Mouse (Mus musculus) olfactory bulb, adult 2 months (tissue): Measurements from ENCODE around the gene Pwp2.

Experiments used
- CTCF ChIP-seq: fragments of 200-500 bp; IDR thresholded peaks from 2 replicates; pipeline ENCODE4 v1.5.1; 2012; ENCODE audit warnings: low read depth, mild to moderate bottlenecking, low read length, moderate library complexity; ENCODE audit not compliant: insufficient read depth
- POLR2A ChIP-seq: fragments of 200-500 bp; IDR thresholded peaks from 2 replicates; pipeline ENCODE4 v1.6.1; 2012; ENCODE audit warnings: mild to moderate bottlenecking, low read depth, low read length, moderate library complexity; ENCODE audit not compliant: insufficient read depth

DNA sequence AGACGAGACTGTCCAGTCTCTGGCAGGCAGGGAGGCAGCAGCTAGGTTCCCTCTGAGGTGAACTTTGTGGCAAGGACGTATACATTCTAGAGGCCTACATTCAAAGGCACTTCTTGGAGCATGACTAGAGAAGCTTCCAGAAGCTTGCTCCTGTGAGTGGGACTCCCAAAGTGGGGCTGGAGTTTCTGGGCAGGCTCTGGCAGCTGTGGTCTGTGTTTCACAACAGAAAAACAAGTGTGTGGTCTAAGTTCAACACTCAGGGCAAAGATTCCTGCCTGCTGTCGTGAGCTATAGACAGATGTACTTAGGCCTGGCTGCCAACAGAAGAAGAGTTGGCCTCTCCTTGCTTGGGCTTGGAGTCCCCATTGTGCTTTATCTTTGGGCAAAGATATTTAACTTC, 44.1 kb downstream of the Pwp2 start:
- TF ChIP-seq POLR2A: no peak
- no peak for TF ChIP-seq CTCF
